Mouse (Mus musculus) liver, embryonic 14.5 days (tissue): ENCODE results near the gene Dmrtc2. TPM values are rescaled to one million over a fixed set of nuclear protein-coding genes. Genes with fewer than 3 reads are reported as not detected.

Source experiments
- ATAC-seq: fragments of 200-750 bp; cut with Nextera tagmentation; 2 replicates; pipeline ENCODE4 v1.8.0; 2017; ENCODE audit warnings: moderate number of reproducible peaks, mild to moderate bottlenecking, moderate library complexity; ENCODE audit not compliant: insufficient read depth
- DNase-seq, 3 experiments: peaks; one replicate each; pipeline ENCODE4 v3.0.0-alpha.2; 2012 to 2013; ENCODE audit warnings: low read depth in 3 of 3, low spot score in 3 of 3
- H3K27ac ChIP-seq: fragments of 300-500 bp; sonication (generic); 2 replicates; pipeline ENCODE4 v1.5.1; 2014; ENCODE audit warnings: moderate library complexity, mild to moderate bottlenecking, control low read depth, inconsistent platforms
- H3K27me3 ChIP-seq: fragments of 300-500 bp; sonication (generic); 2 replicates; pipeline ENCODE4 v1.6.1; 2014; ENCODE audit warnings: mild to moderate bottlenecking, low read length, moderate library complexity; ENCODE audit not compliant: control insufficient read depth, insufficient read depth
- H3K36me3 ChIP-seq: fragments of 300-500 bp; sonication (generic); replicated peaks from 2 replicates; pipeline ENCODE4 v1.6.1; 2014; ENCODE audit warnings: low read depth; ENCODE audit not compliant: control insufficient read depth, insufficient read depth
- H3K4me1 ChIP-seq, 2 experiments: fragments of 200-500 bp in 1 of 2; fragments of 300-500 bp in 1 of 2; sonication (generic) in 1 of 2; replicated peaks; 2 replicates each; pipeline ENCODE4 v1.6.1; 2012 to 2014; ENCODE audit warnings: antibody characterized with exemption in 1 of 2, inconsistent platforms in 1 of 2, low read length in 1 of 2; ENCODE audit not compliant: control insufficient read depth in 2 of 2, insufficient read depth in 2 of 2
- H3K4me2 ChIP-seq: fragments of 300-500 bp; sonication (generic); 2 replicates; pipeline ENCODE4 v1.6.1; 2014; ENCODE audit warnings: low read depth, mild to moderate bottlenecking, control low read depth, moderate library complexity
- H3K4me3 ChIP-seq, 2 experiments: fragments of 200-500 bp in 1 of 2; fragments of 300-500 bp in 1 of 2; sonication (generic) in 1 of 2; 2 replicates each; pipeline ENCODE4 v1.5.1; 2012 to 2014; ENCODE audit warnings: low read depth in 2 of 2, low read length in 2 of 2, mild to moderate bottlenecking in 2 of 2, control low read depth in 1 of 2, inconsistent platforms in 1 of 2, moderate library complexity in 1 of 2; ENCODE audit not compliant: insufficient read depth in 1 of 2
- H3K9ac ChIP-seq: fragments of 300-500 bp; sonication (generic); replicated peaks from 2 replicates; pipeline ENCODE4 v1.6.1; 2014; ENCODE audit warnings: mild to moderate bottlenecking, control low read depth, moderate library complexity
- H3K9me3 ChIP-seq: fragments of 300-500 bp; sonication (generic); 2 replicates; pipeline ENCODE4 v1.6.1; 2016; ENCODE audit warnings: low read length, mixed read lengths; ENCODE audit not compliant: control insufficient read depth
- CTCF ChIP-seq: IDR thresholded peaks from 2 replicates; pipeline ENCODE4 v1.5.1; 2016; ENCODE audit warnings: antibody characterized with exemption, low read depth, control low read depth
- EP300 ChIP-seq: IDR thresholded peaks from 2 replicates; pipeline ENCODE4 v1.6.1; 2016; ENCODE audit warnings: antibody characterized with exemption, low read depth
- WGBS: fragments of 180-500 bp; shearing (Covaris S2); extraction: QIAGEN DNeasy Blood & Tissue Kit; methylation state at CpG from one replicate; pipeline ENCODE4 v1.1.7; 2014; ENCODE audit not compliant: insufficient replicate concordance; 5-methylcytosine and 5-hydroxymethylcytosine counted together
- polyA plus RNA-seq, 2 experiments: library from polyadenylated mRNA; depleted of rRNA in 1 of 2; stranded (reverse) in 1 of 2; unstranded in 1 of 2; fragments of >200 nt; fragmentation: Nextera tagmentation in 1 of 2; extraction: Ambion mirVana in 1 of 2; gene quantifications; 2 replicates each; pipeline versions ENCODE4 v1.2.1 to v1.2.3; 2012 to 2014

Gene Dmrtc2
- polyA plus RNA-seq, 2 experiments, result not detected

DNA sequence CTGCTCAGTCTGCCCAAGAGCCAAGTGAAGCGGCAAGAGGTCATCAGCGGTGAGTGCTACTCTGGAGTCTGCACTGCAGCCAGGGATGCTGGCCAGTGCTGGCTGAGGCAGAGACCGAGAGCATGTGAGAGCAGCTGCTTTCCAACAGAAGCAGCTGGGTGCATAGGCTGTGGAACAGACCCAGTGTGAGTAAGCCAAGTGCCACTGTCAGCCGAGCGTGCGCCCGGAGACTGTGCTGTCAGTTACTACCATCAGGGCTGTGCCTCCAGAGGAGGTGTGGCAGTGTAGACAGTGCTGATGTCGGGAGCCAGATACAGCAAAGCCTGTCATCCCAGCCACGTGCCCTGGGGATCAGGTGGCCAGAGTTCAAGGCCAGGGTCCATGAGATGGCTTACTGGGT lies 49.9 kb downstream of the Dmrtc2 start:
- H3K9ac ChIP-seq, result no peak overlapping the region
- no peaks in the 10 kb centered on the region for H3K4me1 ChIP-seq
- TF ChIP-seq CTCF (no peak), EP300 (no peak)
- DNase-seq (no peak), ATAC-seq (no peak; the same call in 1 of the 2 replicates)
- 80% methylated on average over 9 of the region's 9 CpGs for WGBS
- H3K27ac ChIP-seq, result no peak overlapping the region
- H3K4me2 ChIP-seq, result no peak overlapping the region
- no peaks in the 10 kb centered on the region for H3K27me3 ChIP-seq
- no peak overlapping the region for H3K4me3 ChIP-seq
- H3K9me3 ChIP-seq, result no peaks in the 10 kb centered on the region
- H3K36me3 ChIP-seq, result peaks cover 55% of the 10 kb centered on the region

Other genes with a start within 250 kb of the Dmrtc2 start
- 0.03 TPM in 1 of 2 replicates, not detected in the other for gene Lypd3, start 233.5 kb upstream of the Dmrtc2 start, polyA plus RNA-seq (2012; rRNA removed)
- not detected in 2 replicates for gene Lypd3, start 233.5 kb upstream of the Dmrtc2 start, polyA plus RNA-seq (2014; fragmentation: Nextera tagmentation; extraction: Ambion mirVana)
- gene Tex101, start 193.4 kb upstream of the Dmrtc2 start, polyA plus RNA-seq (2012; rRNA removed), result not detected in 2 replicates
- not detected in 2 replicates for gene Tex101, start 193.4 kb upstream of the Dmrtc2 start, polyA plus RNA-seq (2014; fragmentation: Nextera tagmentation; extraction: Ambion mirVana)
- gene BC049730, start 160.8 kb upstream of the Dmrtc2 start, polyA plus RNA-seq (2012; rRNA removed), result not detected in 2 replicates
- gene BC049730, start 160.8 kb upstream of the Dmrtc2 start, polyA plus RNA-seq (2014; fragmentation: Nextera tagmentation; extraction: Ambion mirVana), result not detected in 2 replicates
- not detected in 2 replicates for gene Gm4763, start 143.1 kb upstream of the Dmrtc2 start, polyA plus RNA-seq (2012; rRNA removed)
- not detected in 2 replicates for gene Gm4763, start 143.1 kb upstream of the Dmrtc2 start, polyA plus RNA-seq (2014; fragmentation: Nextera tagmentation; extraction: Ambion mirVana)
- 1.0 and 1.1 TPM in 2 replicates for gene Cd177, start 109.7 kb upstream of the Dmrtc2 start, polyA plus RNA-seq (2012; rRNA removed)
- gene Cd177, start 109.7 kb upstream of the Dmrtc2 start, polyA plus RNA-seq (2014; fragmentation: Nextera tagmentation; extraction: Ambion mirVana), result 1.9 and 2.8 TPM in 2 replicates
- 0.19 and 0.39 TPM in 2 replicates for gene Ceacam10, start 92.9 kb upstream of the Dmrtc2 start, polyA plus RNA-seq (2012; rRNA removed)
- 0.25 and 0.34 TPM in 2 replicates for gene Ceacam10, start 92.9 kb upstream of the Dmrtc2 start, polyA plus RNA-seq (2014; fragmentation: Nextera tagmentation; extraction: Ambion mirVana)
- gene Gm9844, start 7.8 kb upstream of the Dmrtc2 start, polyA plus RNA-seq (2012; rRNA removed), result 0.37 and 1.5 TPM in 2 replicates
- 1.3 and 2.2 TPM in 2 replicates for gene Gm9844, start 7.8 kb upstream of the Dmrtc2 start, polyA plus RNA-seq (2014; fragmentation: Nextera tagmentation; extraction: Ambion mirVana)
- not detected in 2 replicates for gene Lypd4, start 116 bp upstream of the Dmrtc2 start, polyA plus RNA-seq (2012; rRNA removed)
- not detected in 2 replicates for gene Lypd4, start 116 bp upstream of the Dmrtc2 start, polyA plus RNA-seq (2014; fragmentation: Nextera tagmentation; extraction: Ambion mirVana)
- gene Rps19, start 14.3 kb downstream of the Dmrtc2 start, polyA plus RNA-seq (2012; rRNA removed), result 418 and 615 TPM in 2 replicates
- gene Rps19, start 14.3 kb downstream of the Dmrtc2 start, polyA plus RNA-seq (2014; fragmentation: Nextera tagmentation; extraction: Ambion mirVana), result 1,649 and 1,654 TPM in 2 replicates
- gene Cd79a, start 27.3 kb downstream of the Dmrtc2 start, polyA plus RNA-seq (2012; rRNA removed), result 0.81 and 1.0 TPM in 2 replicates
- gene Cd79a, start 27.3 kb downstream of the Dmrtc2 start, polyA plus RNA-seq (2014; fragmentation: Nextera tagmentation; extraction: Ambion mirVana), result 1.4 and 2.0 TPM in 2 replicates
- 44.2 and 44.3 TPM in 2 replicates for gene Arhgef1, start 32.9 kb downstream of the Dmrtc2 start, polyA plus RNA-seq (2012; rRNA removed)
- 28.7 and 31.1 TPM in 2 replicates for gene Arhgef1, start 32.9 kb downstream of the Dmrtc2 start, polyA plus RNA-seq (2014; fragmentation: Nextera tagmentation; extraction: Ambion mirVana)
- gene Gm4881, start 74.4 kb downstream of the Dmrtc2 start, polyA plus RNA-seq (2012; rRNA removed), result not detected in 2 replicates
- gene Gm4881, start 74.4 kb downstream of the Dmrtc2 start, polyA plus RNA-seq (2014; fragmentation: Nextera tagmentation; extraction: Ambion mirVana), result not detected in 2 replicates
- gene Rabac1, start 102.7 kb downstream of the Dmrtc2 start, polyA plus RNA-seq (2012; rRNA removed), result 46.8 and 56.5 TPM in 2 replicates
- 60.7 and 62.2 TPM in 2 replicates for gene Rabac1, start 102.7 kb downstream of the Dmrtc2 start, polyA plus RNA-seq (2014; fragmentation: Nextera tagmentation; extraction: Ambion mirVana)
- 0.38 and 0.50 TPM in 2 replicates for gene Atp1a3, start 135.9 kb downstream of the Dmrtc2 start, polyA plus RNA-seq (2012; rRNA removed)
- 0.60 and 0.68 TPM in 2 replicates for gene Atp1a3, start 135.9 kb downstream of the Dmrtc2 start, polyA plus RNA-seq (2014; fragmentation: Nextera tagmentation; extraction: Ambion mirVana)
- gene Grik5, start 202.3 kb downstream of the Dmrtc2 start, polyA plus RNA-seq (2012; rRNA removed), result 4.9 and 6.1 TPM in 2 replicates
- gene Grik5, start 202.3 kb downstream of the Dmrtc2 start, polyA plus RNA-seq (2014; fragmentation: Nextera tagmentation; extraction: Ambion mirVana), result 0.37 and 0.54 TPM in 2 replicates
- gene Zfp574, start 202.5 kb downstream of the Dmrtc2 start, polyA plus RNA-seq (2012; rRNA removed), result 6.3 and 6.9 TPM in 2 replicates
- gene Zfp574, start 202.5 kb downstream of the Dmrtc2 start, polyA plus RNA-seq (2014; fragmentation: Nextera tagmentation; extraction: Ambion mirVana), result 6.6 and 7.3 TPM in 2 replicates